Mouse (Mus musculus) T-helper 1 cell (primary cell): ENCODE results near the gene Zfp106.
"Not testable (repeated sequence)": the region's sequence is repeated elsewhere in the genome, so short reads cannot be mapped to it uniquely, and the experiment has no call there.

ENCODE experiments used
- in situ Hi-C: fragments of 300-600 bp; cut with MboI, MseI; formaldehyde crosslinking; loops from one replicate; pipeline ENCODE4 v1.15.1; 2025; ENCODE audit warnings: high pct_unique_total_duplicates

Zfp106 gene

GRCm38 (mm10) chr2:120563235-120563990 lies at the start of gene Zfp106:
Gene Zfp106 (minus strand): TSS chr2:120563843.
- in situ Hi-C loops = no loop called here

GRCm38 (mm10) chr2:120608830-120609723 lies 45.4 kb upstream of the Zfp106 start, which contains the start of the genes Haus2 and Lrrc57:
Gene Haus2 (plus strand): TSS chr2:120609383.
Gene Lrrc57 (minus strand): TSS chr2:120609520.
- in situ Hi-C loops = no loop called here

- in situ Hi-C loops = no loop called here
Measured at GRCm38 (mm10) chr2:120606021-120606690, 42.5 kb upstream of the Zfp106 start.

GRCm38 (mm10) chr2:120599506-120599905 lies 35.9 kb upstream of the Zfp106 start:
- in situ Hi-C loops = no loop called here

GRCm38 (mm10) chr2:120597734-120598133 lies 34.1 kb upstream of the Zfp106 start:
- in situ Hi-C loops = no loop called here

GRCm38 (mm10) chr2:120592227-120592626 lies 28.6 kb upstream of the Zfp106 start:
- in situ Hi-C loops = no loop called here

- in situ Hi-C loops = no loop called here
Measured at GRCm38 (mm10) chr2:120589759-120590158, 26.1 kb upstream of the Zfp106 start.

- in situ Hi-C loops = no loop called here
Measured at GRCm38 (mm10) chr2:120578286-120578685, 14.6 kb upstream of the Zfp106 start.

- in situ Hi-C loops = no loop called here
Measured at GRCm38 (mm10) chr2:120577799-120578198, 14.2 kb upstream of the Zfp106 start.

GRCm38 (mm10) chr2:120575978-120576377 lies 12.3 kb upstream of the Zfp106 start:
- in situ Hi-C loops = no loop called here

- in situ Hi-C loops = no loop called here
Measured at GRCm38 (mm10) chr2:120575121-120575520, 11.5 kb upstream of the Zfp106 start.

- in situ Hi-C loops = not testable (repeated sequence)
Measured at GRCm38 (mm10) chr2:120572161-120572560, 8.5 kb upstream of the Zfp106 start.

GRCm38 (mm10) chr2:120571081-120571480 lies 7.4 kb upstream of the Zfp106 start:
- in situ Hi-C loops = no loop called here

GRCm38 (mm10) chr2:120567798-120568320 lies 4.2 kb upstream of the Zfp106 start:
- in situ Hi-C loops = no loop called here

- in situ Hi-C loops = no loop called here
Measured at GRCm38 (mm10) chr2:120566886-120567797, 3.5 kb upstream of the Zfp106 start, which contains the start of gene Snap23. Gene Snap23 (plus strand): TSS chr2:120567671.

- in situ Hi-C loops = no loop called here
Measured at GRCm38 (mm10) chr2:120565363-120565762, 1.7 kb upstream of the Zfp106 start.

GRCm38 (mm10) chr2:120564548-120565188 lies 1.0 kb upstream of the Zfp106 start:
- in situ Hi-C loops = not testable (repeated sequence)

GRCm38 (mm10) chr2:120562859-120563234 lies 796 bp downstream of the Zfp106 start:
- in situ Hi-C loops = no loop called here

- in situ Hi-C loops = no loop called here
Measured at GRCm38 (mm10) chr2:120561524-120561923, 2.1 kb downstream of the Zfp106 start.

- in situ Hi-C loops = no loop called here
Measured at GRCm38 (mm10) chr2:120558813-120559212, 4.8 kb downstream of the Zfp106 start.
